ENCODE assay signal across 12 mouse cellular contexts in the genomic region with DNA sequence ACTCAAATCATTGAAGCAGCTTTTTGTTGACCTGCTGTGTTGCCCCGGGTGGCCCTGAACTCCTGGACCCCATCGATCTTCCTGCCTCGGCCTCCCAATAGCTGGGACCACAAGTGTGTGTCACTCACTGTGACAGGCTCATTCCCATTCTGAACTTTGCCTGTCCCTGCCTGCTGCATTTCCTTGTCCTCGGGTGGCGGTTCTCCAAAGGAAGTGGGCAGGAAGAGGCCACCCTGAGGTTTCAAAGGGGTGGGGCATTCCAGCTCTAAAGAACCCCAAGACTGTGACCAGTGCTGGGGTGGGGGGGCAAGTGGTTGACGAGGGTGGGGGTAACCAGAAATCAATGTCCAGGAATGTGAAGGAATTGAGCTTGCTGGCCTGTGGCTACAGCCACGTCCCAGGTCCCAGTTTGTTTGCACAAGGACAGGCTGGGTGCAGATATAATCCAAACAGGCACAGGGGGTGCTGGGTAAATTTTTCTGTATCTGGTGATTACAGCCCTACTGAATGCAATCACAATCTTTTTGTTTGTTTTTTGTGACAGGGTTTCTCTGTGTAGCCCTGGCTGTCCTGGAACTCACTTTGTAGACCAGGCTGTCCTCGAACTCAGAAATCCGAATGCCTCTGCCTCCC. TPM values are rescaled to one million over a fixed set of nuclear protein-coding genes. Genes with fewer than 3 reads are reported as not detected.
DNase-seq lines count a peak whose midpoint lies in the region; ATAC-seq and TF ChIP-seq lines count a peak whose summit lies in the region.
"Had no signal": no experiment of that assay in that cellular context is flagged by ENCODE, and none has a peak within 500 bp of the region (broad histone marks: within the 10 kb centered on the region; RNA-seq: fewer than 3 reads in every experiment).

No protein-coding gene starts in this region.

- H3K27me3 ChIP-seq in heart, embryonic 13.5 days (replicated peaks): peaks cover 19% of the 10 kb centered on the region
- peaks cover 30% of the 10 kb centered on the region for H3K27me3 ChIP-seq in E14TG2a.4 (ENCODE audit: insufficient read depth, low read length)
- H3K27me3 ChIP-seq in liver, embryonic 12.5 days (replicated peaks): peaks cover 42% of the 10 kb centered on the region

- no peaks in the 10 kb centered on the region for H3K79me2 ChIP-seq in macrophage (ENCODE audit: inconsistent target)

- no peak overlapping the region for H3K9ac ChIP-seq in heart, embryonic 13.5 days
- no peak overlapping the region for H3K9ac ChIP-seq in liver, embryonic 12.5 days
- H3K9ac ChIP-seq: hindbrain, embryonic 12.5 days had no signal

- H3K9me3 ChIP-seq in heart, embryonic 13.5 days: no peaks in the 10 kb centered on the region
- H3K9me3 ChIP-seq in E14TG2a.4 (ENCODE audit: low read length): no peaks in the 10 kb centered on the region
- no peaks in the 10 kb centered on the region for H3K9me3 ChIP-seq in liver, embryonic 12.5 days (replicated peaks)
- H3K9me3 ChIP-seq: hindbrain, embryonic 12.5 days; midbrain, embryonic 10.5 days had no signal

- peak overlapping the region; percentile 48 for H3K27ac ChIP-seq in heart, embryonic 13.5 days (replicated peaks)
- H3K27ac ChIP-seq in liver, embryonic 12.5 days: peak overlapping the region; percentile 54; the same call in 1 of the 2 replicates
- H3K27ac ChIP-seq in macrophage: peak overlapping the region; percentile 22; the same call in 1 of the 2 replicates

- 47% methylated on average over 9 of the region's 9 CpGs for WGBS in heart, embryonic 13.5 days
- 20% methylated on average over 9 of the region's 9 CpGs for WGBS in liver, embryonic 12.5 days (ENCODE audit: insufficient replicate concordance)
- WGBS in macrophage (ENCODE audit: missing documents): 28% methylated on average over 9 of the region's 9 CpGs

- no peak overlapping the region for H3K4me2 ChIP-seq in heart, embryonic 13.5 days
- H3K4me2 ChIP-seq in liver, embryonic 12.5 days: peak overlapping the region; percentile 12; the same call in 1 of the 2 replicates
- H3K4me2 ChIP-seq: hindbrain, embryonic 12.5 days had no signal

- peaks cover 72% of the 10 kb centered on the region for H3K4me1 ChIP-seq in heart, embryonic 13.5 days
- H3K4me1 ChIP-seq in E14TG2a.4 (replicated peaks; ENCODE audit: low read depth, low read length): peaks cover 64% of the 10 kb centered on the region
- peaks cover 62% of the 10 kb centered on the region for H3K4me1 ChIP-seq in liver, embryonic 12.5 days

- ATAC-seq in heart, embryonic 13.5 days (ENCODE audit: extremely low read depth, insufficient number of reproducible peaks, low FRiP score, low TSS enrichment): no peak
- no peak for ATAC-seq in liver, embryonic 12.5 days

- no peaks in the 10 kb centered on the region for H3K36me3 ChIP-seq in heart, embryonic 13.5 days
- H3K36me3 ChIP-seq in E14TG2a.4 (ENCODE audit: insufficient read depth, low read length) (no peaks in the 10 kb centered on the region), macrophage (ENCODE audit: inconsistent target) (no peaks in the 10 kb centered on the region)
- H3K36me3 ChIP-seq in liver, embryonic 12.5 days: no peaks in the 10 kb centered on the region
- H3K36me3 ChIP-seq: hindbrain, embryonic 12.5 days; midbrain, embryonic 10.5 days had no signal

- no peak overlapping the region for H3K4me3 ChIP-seq in heart, embryonic 13.5 days
- H3K4me3 ChIP-seq in E14TG2a.4 (replicated peaks; ENCODE audit: low read length) (0 out of 2 replicates have a peak overlapping the region, but pooled peaks have one; percentile 37), macrophage (ENCODE audit: inconsistent target) (no peak overlapping the region)
- no peak overlapping the region for H3K4me3 ChIP-seq in liver, embryonic 12.5 days
- H3K4me3 ChIP-seq: hindbrain, embryonic 12.5 days had no signal

- no peak for DNase-seq in heart, adult 11 months
- DNase-seq in layer of hippocampus, adult 18-20 months (ENCODE audit: low spot score in 2 of 2): no peak
- no peak for DNase-seq in Muller cell, postnatal 12 days (ENCODE audit: inconsistent ontology term)
- DNase-seq in natural killer cell, adult 2 months (ENCODE audit: low spot score in 2 of 2): no peak
- DNase-seq: gastrocnemius, postnatal 10 days had no signal

- TF ChIP-seq CTCF in E14TG2a.4 (conservative IDR thresholded peaks at IDR 0.05; ENCODE audit: low read length): no peak

RNA-seq across cellular contexts. Expression of gene 1700001C19Rik, which starts 2.3 kb away (rescaled TPM):
- 0.66 and 0.99 TPM in 2 replicates for polyA plus RNA-seq in heart, embryonic 13.5 days (2015; fragmentation: Nextera tagmentation; extraction: Ambion mirVana)
- 0.62 and 0.66 TPM in 2 replicates for polyA plus RNA-seq in liver, embryonic 12.5 days (2016; fragmentation: Nextera tagmentation; extraction: Ambion mirVana)
- total RNA-seq in macrophage (2018; cell fraction: chromatin; rRNA removed): not detected
- total RNA-seq in macrophage (2018; cell fraction: cytosol; rRNA removed): under 1 TPM in 16 of 26 experiments, not detected in 10; 0.08 to 0.58 (median 0.22) TPM
- total RNA-seq in macrophage (2018; cell fraction: nucleus; rRNA removed): 1 to 10 TPM in 1 of 26 experiments, under 1 TPM in 1, not detected in 24; 0.85 to 1.4 TPM
- polyA plus RNA-seq in macrophage (2018): 0.27 to 0.31 TPM in 2 of 3 replicates, not detected in the other
- total RNA-seq in layer of hippocampus, adult 18-20 months (2021): not detected
- total RNA-seq: gastrocnemius, postnatal 10 days had no signal

RNA-seq across cellular contexts. Expression of gene AI661453, which starts 3.1 kb away (rescaled TPM):
- polyA plus RNA-seq in heart, embryonic 13.5 days (2015; fragmentation: Nextera tagmentation; extraction: Ambion mirVana): 0.82 and 1.2 TPM in 2 replicates
- 0.10 and 0.31 TPM in 2 replicates for polyA plus RNA-seq in liver, embryonic 12.5 days (2016; fragmentation: Nextera tagmentation; extraction: Ambion mirVana)
- 1 to 10 TPM in 2 of 26 experiments, under 1 TPM in 15, not detected in 9; 0.08 to 1.3 (median 0.49) TPM for total RNA-seq in macrophage (2018; cell fraction: chromatin; rRNA removed)
- under 1 TPM; 0.23 to 0.77 (median 0.38) TPM for total RNA-seq in macrophage (2018; cell fraction: cytosol; rRNA removed)
- total RNA-seq in macrophage (2018; cell fraction: nucleus; rRNA removed): under 1 TPM in 21 of 26 experiments, not detected in 5; 0.11 to 0.93 (median 0.34) TPM
- 0.45 to 0.59 TPM (median 0.55 TPM) in 3 replicates for polyA plus RNA-seq in macrophage (2018)
- under 1 TPM; 0.52 to 0.58 TPM for total RNA-seq in layer of hippocampus, adult 18-20 months (2021)
- polyA plus RNA-seq: neural tube, embryonic 14.5 days had no signal

RNA-seq across cellular contexts. Expression of gene Guca1a, which starts 39.1 kb away (rescaled TPM):
- 2.1 and 2.8 TPM in 2 replicates for polyA plus RNA-seq in heart, embryonic 13.5 days (2015; fragmentation: Nextera tagmentation; extraction: Ambion mirVana)
- polyA plus RNA-seq in liver, embryonic 12.5 days (2016; fragmentation: Nextera tagmentation; extraction: Ambion mirVana): 0.97 and 1.4 TPM in 2 replicates
- total RNA-seq in macrophage (2018; cell fraction: chromatin; rRNA removed): 1 to 10 TPM in 15 of 26 experiments, not detected in 11; 1.0 to 6.8 (median 3.0) TPM
- 10 to 100 TPM in 23 of 26 experiments, 1 to 10 TPM in 3; 7.9 to 15.0 (median 12.2) TPM for total RNA-seq in macrophage (2018; cell fraction: cytosol; rRNA removed)
- 10 to 100 TPM in 3 of 26 experiments, 1 to 10 TPM in 23; 1.5 to 13.0 (median 4.2) TPM for total RNA-seq in macrophage (2018; cell fraction: nucleus; rRNA removed)
- polyA plus RNA-seq in macrophage (2018): 2.7 to 9.2 TPM (median 7.1 TPM) in 3 replicates
- under 1 TPM in 1 of 2 experiments, not detected in 1; 0.53 TPM for total RNA-seq in layer of hippocampus, adult 18-20 months (2021)

RNA-seq across cellular contexts. Expression of gene Guca1b, which starts 54.3 kb away (rescaled TPM):
- 1.2 and 1.4 TPM in 2 replicates for polyA plus RNA-seq in heart, embryonic 13.5 days (2015; fragmentation: Nextera tagmentation; extraction: Ambion mirVana)
- polyA plus RNA-seq in liver, embryonic 12.5 days (2016; fragmentation: Nextera tagmentation; extraction: Ambion mirVana): 0.48 and 0.56 TPM in 2 replicates
- 1 to 10 TPM in 25 of 26 experiments, under 1 TPM in 1; 0.88 to 7.8 (median 3.7) TPM for total RNA-seq in macrophage (2018; cell fraction: chromatin; rRNA removed)
- under 1 TPM in 19 of 26 experiments, not detected in 7; 0.07 to 0.34 (median 0.15) TPM for total RNA-seq in macrophage (2018; cell fraction: cytosol; rRNA removed)
- 1 to 10 TPM in 23 of 26 experiments, under 1 TPM in 3; 0.89 to 8.0 (median 2.7) TPM for total RNA-seq in macrophage (2018; cell fraction: nucleus; rRNA removed)
- 0.22 to 0.62 TPM (median 0.22 TPM) in 3 replicates for polyA plus RNA-seq in macrophage (2018)
- total RNA-seq in layer of hippocampus, adult 18-20 months (2021): 1 to 10 TPM; 1.4 to 1.6 TPM
